Mouse (Mus musculus) testis, adult 2 months (tissue): ENCODE data around the gene Vps4a.

Experiments
- CTCF ChIP-seq: fragments of 200-500 bp; IDR thresholded peaks from 2 replicates; pipeline ENCODE4 v1.5.1; 2012; ENCODE audit warnings: low read depth, mild to moderate bottlenecking, inconsistent platforms, low read length, moderate library complexity; ENCODE audit not compliant: control insufficient read depth, insufficient read depth, insufficient replicate concordance
- POLR2A ChIP-seq: fragments of 200-500 bp; IDR thresholded peaks from 2 replicates; pipeline ENCODE4 v1.6.1; 2012; ENCODE audit warnings: low read depth, mild to moderate bottlenecking, inconsistent platforms, low read length, moderate library complexity; ENCODE audit not compliant: control insufficient read depth

GRCm38 (mm10) chr8:107045478-107045877 lies 14.5 kb downstream of the Vps4a start:
- TF ChIP-seq CTCF (no peak), POLR2A (no peak)
